ENCODE assay signal across 14 mouse cellular contexts in the genomic region with DNA sequence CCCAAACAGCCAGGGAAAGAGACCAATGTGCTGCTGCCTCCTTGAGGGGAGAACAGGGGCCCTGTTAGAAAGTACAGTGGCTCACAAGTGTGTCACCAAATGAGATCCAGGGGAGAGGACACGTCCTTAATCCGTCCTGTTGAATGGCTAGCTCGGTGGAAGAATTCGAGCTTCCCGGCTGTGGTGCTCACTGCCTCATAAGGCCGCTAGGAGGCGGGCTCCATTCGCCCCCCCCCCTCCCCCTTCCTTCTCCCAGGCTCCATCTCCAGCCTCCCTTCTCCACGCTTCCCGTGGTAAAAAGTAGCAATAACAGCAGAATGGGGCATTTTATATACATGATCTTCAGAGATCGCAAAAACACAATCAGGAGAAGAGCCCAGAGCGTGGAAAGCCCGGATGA.
DNase-seq lines count a peak whose midpoint lies in the region; ATAC-seq and TF ChIP-seq lines count a peak whose summit lies in the region.
"Had no signal": no experiment of that assay in that cellular context is flagged by ENCODE, and none has a peak within 500 bp of the region (broad histone marks: within the 10 kb centered on the region; RNA-seq: fewer than 3 reads in every experiment).

No protein-coding gene starts in this region.

- H3K9me3 ChIP-seq in midbrain, embryonic 14.5 days (ENCODE audit: control insufficient read depth, low read length), result no peaks in the 10 kb centered on the region
- H3K9me3 ChIP-seq in midbrain, embryonic 10.5 days (replicated peaks), result no peaks in the 10 kb centered on the region
- H3K9me3 ChIP-seq: kidney, embryonic 15.5 days; liver, embryonic 15.5 days had no signal

- WGBS in kidney, adult 2 months, result 66% methylated on average over 13 of the region's 13 CpGs
- 48% methylated on average over 12 of the region's 13 CpGs for WGBS in midbrain, embryonic 14.5 days
- WGBS in midbrain, embryonic 10.5 days, result 57% methylated on average over 13 of the region's 13 CpGs

- H3K36me3 ChIP-seq in kidney, adult 2 months (ENCODE audit: control insufficient read depth, insufficient read depth, low read length), result no peaks in the 10 kb centered on the region
- H3K36me3 ChIP-seq in midbrain, embryonic 14.5 days (ENCODE audit: control insufficient read depth, insufficient read depth, low read length), result peaks cover 53% of the 10 kb centered on the region
- H3K36me3 ChIP-seq in midbrain, embryonic 10.5 days, result peaks cover 82% of the 10 kb centered on the region
- H3K36me3 ChIP-seq: liver, embryonic 15.5 days had no signal

- no peak for ATAC-seq in midbrain, embryonic 14.5 days (ENCODE audit: low FRiP score, low TSS enrichment)
- ATAC-seq: forebrain, embryonic 16.5 days had no signal

- no peak for TF ChIP-seq POLR2A in kidney, adult 2 months (IDR thresholded peaks at IDR 0.05; ENCODE audit: low read depth, low read length)
- TF ChIP-seq POLR2A in cortical plate, adult 2 months (IDR thresholded peaks at IDR 0.05; ENCODE audit: extremely low read depth, insufficient read depth, low read length), result no peak

- no peak overlapping the region for H3K4me3 ChIP-seq in kidney, adult 2 months (ENCODE audit: insufficient read depth, low read depth, low read length)
- no peak overlapping the region for H3K4me3 ChIP-seq in midbrain, embryonic 14.5 days (replicated peaks; ENCODE audit: low read depth, low read length)
- H3K4me3 ChIP-seq in midbrain, embryonic 10.5 days, result no peak overlapping the region
- no peak overlapping the region for H3K4me3 ChIP-seq in cortical plate, adult 2 months (ENCODE audit: insufficient read depth, low read length)
- H3K4me3 ChIP-seq: kidney, embryonic 15.5 days; liver, embryonic 15.5 days had no signal

- H3K4me2 ChIP-seq in midbrain, embryonic 14.5 days (ENCODE audit: low read length), result no peak overlapping the region
- H3K4me2 ChIP-seq: hindbrain, embryonic 14.5 days; kidney, embryonic 15.5 days; liver, embryonic 15.5 days had no signal

- H3K9ac ChIP-seq in midbrain, embryonic 14.5 days (replicated peaks; ENCODE audit: low read length), result no peak overlapping the region
- H3K9ac ChIP-seq: hindbrain, embryonic 14.5 days; kidney, embryonic 15.5 days; liver, embryonic 15.5 days had no signal

- no peaks in the 10 kb centered on the region for H3K27me3 ChIP-seq in kidney, adult 2 months (replicated peaks; ENCODE audit: control insufficient read depth, insufficient read depth, low read length)
- no peaks in the 10 kb centered on the region for H3K27me3 ChIP-seq in midbrain, embryonic 14.5 days (ENCODE audit: control insufficient read depth, insufficient read depth, low read length)
- no peaks in the 10 kb centered on the region for H3K27me3 ChIP-seq in midbrain, embryonic 10.5 days (ENCODE audit: low read depth, poor library complexity, severe bottlenecking)
- H3K27me3 ChIP-seq: kidney, embryonic 15.5 days; liver, embryonic 15.5 days had no signal

- DNase-seq in kidney, adult 2 months, result no peak
- no peak for DNase-seq in kidney, adult 9 months
- peak; percentile 39 for DNase-seq in midbrain, embryonic 14.5 days
- no peak for DNase-seq in midbrain, embryonic 10.5 days (ENCODE audit: low spot score)
- DNase-seq in embryo, embryonic 9.5 days (ENCODE audit: extremely low spot score), result no peak
- no peak for DNase-seq in thymus, adult 18-20 months
- DNase-seq: adrenal gland, postnatal 36 days; gastrocnemius, postnatal 25 days; thymus, postnatal 14 days had no signal

- H3K27ac ChIP-seq in kidney, adult 2 months (ENCODE audit: insufficient read depth, low read depth, low read length), result no peak overlapping the region
- no peak overlapping the region for H3K27ac ChIP-seq in midbrain, embryonic 14.5 days (replicated peaks; ENCODE audit: low read depth, low read length)
- H3K27ac ChIP-seq in midbrain, embryonic 10.5 days (replicated peaks), result no peak overlapping the region
- no peak overlapping the region for H3K27ac ChIP-seq in cortical plate, adult 2 months (ENCODE audit: insufficient read depth, low read length)
- H3K27ac ChIP-seq: hindbrain, embryonic 14.5 days; kidney, embryonic 15.5 days; liver, embryonic 15.5 days had no signal

- TF ChIP-seq CTCF in kidney, adult 2 months (conservative IDR thresholded peaks at IDR 0.05; ENCODE audit: insufficient read depth, insufficient read length, low read depth, low read length), result 0 out of 2 replicates have a peak, but pooled peaks have one; percentile 20
- TF ChIP-seq CTCF in cortical plate, adult 2 months (IDR thresholded peaks at IDR 0.05; ENCODE audit: extremely low read depth, insufficient read depth, low read length), result peak; percentile 41

- no peaks in the 10 kb centered on the region for H3K4me1 ChIP-seq in kidney, adult 2 months (ENCODE audit: control insufficient read depth, insufficient read depth, low read length)
- no peaks in the 10 kb centered on the region for H3K4me1 ChIP-seq in midbrain, embryonic 14.5 days (ENCODE audit: control insufficient read depth, insufficient read depth, low read length)
- no peaks in the 10 kb centered on the region for H3K4me1 ChIP-seq in midbrain, embryonic 10.5 days
- H3K4me1 ChIP-seq in cortical plate, adult 2 months (ENCODE audit: control insufficient read depth, insufficient read depth, low read length), result peaks cover 5% of the 10 kb centered on the region; the same call in 1 of the 2 replicates
